Mouse (Mus musculus) lung, embryonic 16.5 days (tissue): ENCODE data around the gene Smc3. TPM values are rescaled to one million over a fixed set of nuclear protein-coding genes. Genes with fewer than 3 reads are reported as not detected.
A peak's percentile ranks its signal among the peaks of the same experiment; 100 is the strongest.

Experiments used
- ATAC-seq: fragments of 200-750 bp; cut with Nextera tagmentation; 2 replicates; pipeline ENCODE4 v1.8.0; 2017; ENCODE audit warnings: low read depth, mild to moderate bottlenecking, moderate library complexity
- H3K27ac ChIP-seq: fragments of 300-500 bp; sonication (generic); 2 replicates; pipeline ENCODE4 v1.5.1; 2014; ENCODE audit warnings: mild to moderate bottlenecking, control low read depth, low read length
- H3K27me3 ChIP-seq: fragments of 300-500 bp; sonication (generic); 2 replicates; pipeline ENCODE4 v1.6.1; 2014; ENCODE audit warnings: low read depth, low read length, mixed read lengths; ENCODE audit not compliant: control insufficient read depth, insufficient read depth
- H3K36me3 ChIP-seq: fragments of 300-500 bp; sonication (generic); 2 replicates; pipeline ENCODE4 v1.6.1; 2014; ENCODE audit warnings: low read length; ENCODE audit not compliant: control insufficient read depth, insufficient read depth
- H3K4me1 ChIP-seq: fragments of 300-500 bp; sonication (generic); replicated peaks from 2 replicates; pipeline ENCODE4 v1.6.1; 2014; ENCODE audit warnings: low read length, mixed read lengths; ENCODE audit not compliant: control insufficient read depth, insufficient read depth
- H3K4me2 ChIP-seq: fragments of 300-500 bp; sonication (generic); 2 replicates; pipeline ENCODE4 v1.6.1; 2014; ENCODE audit warnings: low read depth, low read length, control low read depth
- H3K4me3 ChIP-seq: fragments of 300-500 bp; sonication (generic); 2 replicates; pipeline ENCODE4 v1.5.1; 2014; ENCODE audit warnings: mild to moderate bottlenecking, low read length, control low read depth
- H3K9ac ChIP-seq: fragments of 300-500 bp; sonication (generic); 2 replicates; pipeline ENCODE4 v1.6.1; 2014; ENCODE audit warnings: low read length, control low read depth
- H3K9me3 ChIP-seq: fragments of 300-500 bp; sonication (generic); 2 replicates; pipeline ENCODE4 v1.6.1; 2016; ENCODE audit warnings: low read length; ENCODE audit not compliant: control insufficient read depth
- WGBS: fragments of 180-500 bp; shearing (Covaris S2); extraction: QIAGEN DNeasy Blood & Tissue Kit; methylation state at CpG from one replicate; pipeline ENCODE4 v1.1.7; 2014; 5-methylcytosine and 5-hydroxymethylcytosine counted together
- polyA plus RNA-seq: library from polyadenylated mRNA; unstranded; fragments of >200 nt; fragmentation: Nextera tagmentation; extraction: Ambion mirVana; gene quantifications from 2 replicates; pipeline ENCODE4 v1.2.1, GENCODE M21; 2015

Smc3 gene
- polyA plus RNA-seq, 1 experiment from 2014 or later = 69.8 TPM

- ATAC-seq = peak; percentile 54; the same call in 1 of the 2 replicates
- no peaks in the 10 kb centered on the region for H3K9me3 ChIP-seq
- WGBS = 50% methylated on average over 9 of the region's 9 CpGs
- no peak overlapping the region for H3K9ac ChIP-seq
- H3K4me2 ChIP-seq = no peak overlapping the region
- H3K27ac ChIP-seq = no peak overlapping the region
- H3K27me3 ChIP-seq = peaks cover 6% of the 10 kb centered on the region; the same call in 1 of the 2 replicates
- H3K4me1 ChIP-seq = no peaks in the 10 kb centered on the region; the same call in 1 of the 2 replicates
- no peaks in the 10 kb centered on the region for H3K36me3 ChIP-seq
- H3K4me3 ChIP-seq = no peak overlapping the region
These were observed 60.7 kb downstream of the Smc3 start for GRCm38 (mm10) chr19:53660722-53661420.

- Histone ChIP-seq H3K4me3 (no peak overlapping the region), H3K27ac (no peak overlapping the region), H3K27me3 (peaks cover 11% of the 10 kb centered on the region), H3K4me1 (no peaks in the 10 kb centered on the region; the same call in 1 of the 2 replicates), H3K9me3 (no peaks in the 10 kb centered on the region), H3K9ac (no peak overlapping the region), H3K4me2 (no peak overlapping the region), H3K36me3 (no peaks in the 10 kb centered on the region)
- WGBS = 53% methylated on average over 14 of the region's 14 CpGs
- ATAC-seq = no peak
These were observed 61.9 kb downstream of the Smc3 start for GRCm38 (mm10) chr19:53661938-53662722.

- Histone ChIP-seq H3K27ac (no peak overlapping the region), H3K27me3 (peaks cover 12% of the 10 kb centered on the region)
These were observed 64.6 kb downstream of the Smc3 start for GRCm38 (mm10) chr19:53664831-53665230.

GRCm38 (mm10) chr19:53665391-53665790, 65.2 kb downstream of the Smc3 start:
- Histone ChIP-seq H3K9me3 (no peaks in the 10 kb centered on the region), H3K27ac (no peak overlapping the region), H3K4me1 (no peaks in the 10 kb centered on the region; the same call in 1 of the 2 replicates), H3K36me3 (no peaks in the 10 kb centered on the region), H3K9ac (no peak overlapping the region), H3K4me3 (no peak overlapping the region), H3K27me3 (peaks cover 15% of the 10 kb centered on the region), H3K4me2 (no peak overlapping the region)
- WGBS = 83% methylated on average over 4 of the region's 4 CpGs
- ATAC-seq = no peak

More at GRCm38 (mm10) chr19:53664831-53665230, 64.6 kb downstream of the Smc3 start:
- H3K9ac ChIP-seq = no peak overlapping the region
- H3K4me3 ChIP-seq = no peak overlapping the region
- H3K4me1 ChIP-seq = no peaks in the 10 kb centered on the region; the same call in 1 of the 2 replicates
- no peak overlapping the region for H3K4me2 ChIP-seq
- ATAC-seq = no peak
- 92% methylated on average over 9 of the region's 9 CpGs for WGBS
- H3K36me3 ChIP-seq = no peaks in the 10 kb centered on the region
- H3K9me3 ChIP-seq = no peaks in the 10 kb centered on the region

GRCm38 (mm10) chr19:53666708-53667107, 66.5 kb downstream of the Smc3 start:
- Histone ChIP-seq H3K27ac (no peak overlapping the region), H3K9ac (no peak overlapping the region)
- no peak for ATAC-seq

GRCm38 (mm10) chr19:53668821-53669220, 68.6 kb downstream of the Smc3 start:
- no peaks in the 10 kb centered on the region for H3K9me3 ChIP-seq
- peaks cover 33% of the 10 kb centered on the region for H3K27me3 ChIP-seq
- H3K4me2 ChIP-seq = no peak overlapping the region
- WGBS = 83% methylated on average over 7 of the region's 7 CpGs
- ATAC-seq = no peak
- H3K27ac ChIP-seq = no peak overlapping the region
- H3K9ac ChIP-seq = no peak overlapping the region
- H3K4me1 ChIP-seq = no peaks in the 10 kb centered on the region
- no peak overlapping the region for H3K4me3 ChIP-seq
- no peaks in the 10 kb centered on the region for H3K36me3 ChIP-seq

More at GRCm38 (mm10) chr19:53666708-53667107, 66.5 kb downstream of the Smc3 start:
- no peaks in the 10 kb centered on the region for H3K36me3 ChIP-seq
- WGBS = 21% methylated on average over 8 of the region's 8 CpGs
- H3K9me3 ChIP-seq = no peaks in the 10 kb centered on the region
- peaks cover 26% of the 10 kb centered on the region for H3K27me3 ChIP-seq
- H3K4me3 ChIP-seq = no peak overlapping the region
- no peak overlapping the region for H3K4me2 ChIP-seq
- no peaks in the 10 kb centered on the region; the same call in 1 of the 2 replicates for H3K4me1 ChIP-seq

- Histone ChIP-seq H3K4me3 (no peak overlapping the region), H3K4me1 (no peaks in the 10 kb centered on the region), H3K27ac (no peak overlapping the region), H3K27me3 (peaks cover 51% of the 10 kb centered on the region), H3K9ac (no peak overlapping the region), H3K36me3 (no peaks in the 10 kb centered on the region), H3K4me2 (no peak overlapping the region), H3K9me3 (no peaks in the 10 kb centered on the region)
- no peak for ATAC-seq
- 26% methylated on average over 12 of the region's 12 CpGs for WGBS
These were observed 70.5 kb downstream of the Smc3 start for GRCm38 (mm10) chr19:53670625-53671141.

- Histone ChIP-seq H3K9ac (no peak overlapping the region), H3K4me1 (peaks cover 5% of the 10 kb centered on the region), H3K27me3 (peaks cover 58% of the 10 kb centered on the region), H3K4me3 (no peak overlapping the region), H3K36me3 (no peaks in the 10 kb centered on the region), H3K9me3 (no peaks in the 10 kb centered on the region), H3K4me2 (no peak overlapping the region), H3K27ac (no peak overlapping the region)
- 61% methylated on average over 3 of the region's 3 CpGs for WGBS
- no peak for ATAC-seq
These were observed 71.2 kb downstream of the Smc3 start for GRCm38 (mm10) chr19:53671432-53671831.
